Mouse (Mus musculus) midbrain, embryonic 13.5 days (tissue): ENCODE measurements at regions not wholly inside any gene's neighbourhood (a gene's known extent, or its start where the extent isn't known, plus 50 kb on each side); places are given as distances from the start of the nearest gene placed in this dataset.

ENCODE experiments used
- ATAC-seq: fragments of 200-750 bp; cut with Nextera tagmentation; 2 replicates; pipeline ENCODE4 v1.8.0; 2017; ENCODE audit warnings: mild to moderate bottlenecking, moderate TSS enrichment, moderate library complexity
- H3K27ac ChIP-seq: fragments of 300-500 bp; sonication (generic); 2 replicates; pipeline ENCODE4 v1.5.1; 2015; ENCODE audit warnings: inconsistent platforms, mild to moderate bottlenecking, moderate library complexity
- H3K27me3 ChIP-seq: fragments of 300-500 bp; sonication (generic); 2 replicates; pipeline ENCODE4 v1.6.1; 2015; ENCODE audit warnings: mild to moderate bottlenecking, inconsistent platforms
- H3K36me3 ChIP-seq: fragments of 300-500 bp; sonication (generic); 2 replicates; pipeline ENCODE4 v1.6.1; 2015; ENCODE audit warnings: mild to moderate bottlenecking, inconsistent platforms
- H3K4me1 ChIP-seq: fragments of 300-500 bp; sonication (generic); replicated peaks from 2 replicates; pipeline ENCODE4 v1.6.1; 2015; ENCODE audit warnings: inconsistent platforms
- H3K4me2 ChIP-seq: fragments of 300-500 bp; sonication (generic); replicated peaks from 2 replicates; pipeline ENCODE4 v1.6.1; 2015; ENCODE audit warnings: moderate library complexity, mild to moderate bottlenecking, inconsistent platforms
- H3K4me3 ChIP-seq: fragments of 300-500 bp; sonication (generic); replicated peaks from 2 replicates; pipeline ENCODE4 v1.5.1; 2015; ENCODE audit warnings: mild to moderate bottlenecking, inconsistent platforms
- H3K9ac ChIP-seq: fragments of 300-500 bp; sonication (generic); replicated peaks from 2 replicates; pipeline ENCODE4 v1.6.1; 2015; ENCODE audit warnings: mild to moderate bottlenecking, inconsistent platforms
- H3K9me3 ChIP-seq: fragments of 300-500 bp; sonication (generic); 2 replicates; pipeline ENCODE4 v1.6.1; 2016; ENCODE audit warnings: mild to moderate bottlenecking, inconsistent platforms
- WGBS: fragments of 180-500 bp; shearing (Covaris S2); methylation state at CpG from one replicate; pipeline ENCODE4 v1.1.7; 2015; 5-methylcytosine and 5-hydroxymethylcytosine counted together

- Histone ChIP-seq H3K4me1 (no peaks in the 10 kb centered on the region), H3K4me3 (no peak overlapping the region), H3K9me3 (no peaks in the 10 kb centered on the region), H3K27me3 (no peaks in the 10 kb centered on the region), H3K4me2 (no peak overlapping the region), H3K36me3 (no peaks in the 10 kb centered on the region), H3K27ac (no peak overlapping the region), H3K9ac (no peak overlapping the region)
- ATAC-seq, result peak; percentile 77
- WGBS, result 31% methylated on average over 8 of the region's 8 CpGs
These were observed 177.2 kb upstream of the Scn7a start for GRCm38 (mm10) chr2:66961808-66962519.

- no peaks in the 10 kb centered on the region for H3K4me1 ChIP-seq
- no peak overlapping the region for H3K4me3 ChIP-seq
- H3K27ac ChIP-seq, result no peak overlapping the region
- no peak for ATAC-seq
- no peak overlapping the region for H3K4me2 ChIP-seq
- 83% methylated on average over 5 of the region's 5 CpGs for WGBS
- H3K9ac ChIP-seq, result no peak overlapping the region
- peaks cover 3% of the 10 kb centered on the region; the same call in 1 of the 2 replicates for H3K9me3 ChIP-seq
- no peaks in the 10 kb centered on the region for H3K27me3 ChIP-seq
- no peaks in the 10 kb centered on the region for H3K36me3 ChIP-seq
These were observed 156.5 kb upstream of the Scn7a start for GRCm38 (mm10) chr2:66941188-66941587.

GRCm38 (mm10) chr2:66898032-66898431, 113.3 kb upstream of the Scn7a start:
- Histone ChIP-seq H3K27ac (no peak overlapping the region), H3K4me2 (no peak overlapping the region), H3K9ac (no peak overlapping the region), H3K36me3 (no peaks in the 10 kb centered on the region), H3K4me3 (no peak overlapping the region), H3K9me3 (no peaks in the 10 kb centered on the region), H3K27me3 (no peaks in the 10 kb centered on the region), H3K4me1 (no peaks in the 10 kb centered on the region)
- WGBS, result 89% methylated on average over 1 of the region's 1 CpGs
- no peak for ATAC-seq

- no peak overlapping the region for H3K27ac ChIP-seq
- no peaks in the 10 kb centered on the region for H3K4me1 ChIP-seq
- H3K4me2 ChIP-seq, result no peak overlapping the region
- no peaks in the 10 kb centered on the region for H3K27me3 ChIP-seq
- H3K9me3 ChIP-seq, result no peaks in the 10 kb centered on the region
- ATAC-seq, result no peak
- H3K9ac ChIP-seq, result no peak overlapping the region
- no peaks in the 10 kb centered on the region for H3K36me3 ChIP-seq
- WGBS, result 80% methylated on average over 2 of the region's 2 CpGs
- no peak overlapping the region for H3K4me3 ChIP-seq
These were observed 82.9 kb upstream of the Scn7a start for GRCm38 (mm10) chr2:66867457-66868216.
